Mouse (Mus musculus): ENCODE measurements at regions not wholly inside any gene's neighbourhood (a gene's known extent, or its start where the extent isn't known, plus 50 kb on each side); places are given as distances from the start of the nearest gene placed in this dataset.

- peak; percentile 85 for ATAC-seq
Measured at GRCm38 (mm10) chr15:103102068-103102840, 64.6 kb downstream of the Smug1 start.

GRCm38 (mm10) chr15:103100121-103100520 lies 66.8 kb downstream of the Smug1 start:
- peaks cover 3% of the 10 kb centered on the region; the same call in 1 of the 2 replicates for H3K4me1 ChIP-seq (ENCODE audit: control insufficient read depth, insufficient read depth, low read depth, low read length)
- H3K4me3 ChIP-seq (ENCODE audit: low read length) = peak overlapping the region; percentile 20
- 39% methylated on average over 4 of the region's 4 CpGs for WGBS
- no peak for ATAC-seq
- H3K4me2 ChIP-seq (ENCODE audit: low read length) = peak overlapping the region; percentile 47
- H3K9me3 ChIP-seq (ENCODE audit: control insufficient read depth, low read length) = no peaks in the 10 kb centered on the region
- H3K27ac ChIP-seq (ENCODE audit: low read depth, low read length) = no peak overlapping the region
- H3K27me3 ChIP-seq (replicated peaks; ENCODE audit: control insufficient read depth, insufficient read depth, low read length) = peaks cover 3% of the 10 kb centered on the region
- H3K36me3 ChIP-seq (ENCODE audit: control insufficient read depth, insufficient read depth, low read length) = no peaks in the 10 kb centered on the region
- 0 out of 2 replicates have a peak overlapping the region, but pooled peaks have one; percentile 32 for H3K9ac ChIP-seq (ENCODE audit: low read depth, low read length)

More at GRCm38 (mm10) chr15:103102068-103102840, 64.6 kb downstream of the Smug1 start:
- Histone ChIP-seq H3K9ac (ENCODE audit: low read depth, low read length) (peak overlapping the region; percentile 74), H3K36me3 (ENCODE audit: control insufficient read depth, insufficient read depth, low read length) (no peaks in the 10 kb centered on the region), H3K4me1 (ENCODE audit: control insufficient read depth, insufficient read depth, low read depth, low read length) (peaks cover 6% of the 10 kb centered on the region), H3K4me2 (ENCODE audit: low read length) (peak overlapping the region; percentile 69), H3K4me3 (ENCODE audit: low read length) (peak overlapping the region; percentile 52), H3K27me3 (replicated peaks; ENCODE audit: control insufficient read depth, insufficient read depth, low read length) (peaks cover 3% of the 10 kb centered on the region), H3K9me3 (ENCODE audit: control insufficient read depth, low read length) (no peaks in the 10 kb centered on the region), H3K27ac (ENCODE audit: low read depth, low read length) (peak overlapping the region; percentile 72)
- 1% methylated on average over 42 of the region's 46 CpGs for WGBS

- H3K4me3 ChIP-seq (ENCODE audit: low read length) = no peak overlapping the region
- H3K9me3 ChIP-seq (ENCODE audit: control insufficient read depth, low read length) = no peaks in the 10 kb centered on the region
- no peak for ATAC-seq
- H3K4me1 ChIP-seq (ENCODE audit: control insufficient read depth, insufficient read depth, low read depth, low read length) = peaks cover 8% of the 10 kb centered on the region
- H3K27me3 ChIP-seq (replicated peaks; ENCODE audit: control insufficient read depth, insufficient read depth, low read length) = no peaks in the 10 kb centered on the region; the same call in 1 of the 2 replicates
- no peaks in the 10 kb centered on the region for H3K36me3 ChIP-seq (ENCODE audit: control insufficient read depth, insufficient read depth, low read length)
- no peak overlapping the region for H3K27ac ChIP-seq (ENCODE audit: low read depth, low read length)
- no peak overlapping the region for H3K4me2 ChIP-seq (ENCODE audit: low read length)
- no peak overlapping the region for H3K9ac ChIP-seq (ENCODE audit: low read depth, low read length)
- WGBS = 52% methylated on average over 7 of the region's 7 CpGs
Measured at GRCm38 (mm10) chr15:103094457-103094856, 72.4 kb downstream of the Smug1 start.

DNA sequence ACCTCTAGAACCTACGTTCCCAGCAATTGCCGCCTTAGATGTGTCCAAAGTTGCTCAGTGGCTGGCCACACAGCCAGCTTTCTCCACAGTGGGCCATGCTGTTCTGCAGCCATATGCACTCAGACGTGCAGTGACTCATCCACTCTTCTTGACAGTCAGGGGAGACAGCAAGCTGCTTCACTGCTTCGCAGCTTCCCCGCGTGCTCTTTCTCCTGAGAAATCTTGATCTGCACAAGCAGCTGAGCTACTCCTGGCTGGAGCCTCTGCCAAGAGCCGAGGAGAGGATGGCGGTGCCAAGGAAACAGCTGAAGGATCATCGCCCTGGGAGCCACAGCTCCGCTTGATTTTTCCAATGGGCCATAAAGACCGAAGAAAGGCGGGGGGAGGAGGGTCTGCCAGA lies 73.2 kb downstream of the Smug1 start:
- Histone ChIP-seq H3K9ac (ENCODE audit: low read depth, low read length) (no peak overlapping the region), H3K27me3 (replicated peaks; ENCODE audit: control insufficient read depth, insufficient read depth, low read length) (no peaks in the 10 kb centered on the region; the same call in 1 of the 2 replicates), H3K27ac (ENCODE audit: low read depth, low read length) (peak overlapping the region; percentile 55), H3K4me1 (ENCODE audit: control insufficient read depth, insufficient read depth, low read depth, low read length) (peaks cover 8% of the 10 kb centered on the region), H3K36me3 (ENCODE audit: control insufficient read depth, insufficient read depth, low read length) (no peaks in the 10 kb centered on the region), H3K4me3 (ENCODE audit: low read length) (no peak overlapping the region), H3K4me2 (ENCODE audit: low read length) (no peak overlapping the region), H3K9me3 (ENCODE audit: control insufficient read depth, low read length) (no peaks in the 10 kb centered on the region)
- WGBS = 35% methylated on average over 12 of the region's 12 CpGs
- ATAC-seq = peak; percentile 80

DNA sequence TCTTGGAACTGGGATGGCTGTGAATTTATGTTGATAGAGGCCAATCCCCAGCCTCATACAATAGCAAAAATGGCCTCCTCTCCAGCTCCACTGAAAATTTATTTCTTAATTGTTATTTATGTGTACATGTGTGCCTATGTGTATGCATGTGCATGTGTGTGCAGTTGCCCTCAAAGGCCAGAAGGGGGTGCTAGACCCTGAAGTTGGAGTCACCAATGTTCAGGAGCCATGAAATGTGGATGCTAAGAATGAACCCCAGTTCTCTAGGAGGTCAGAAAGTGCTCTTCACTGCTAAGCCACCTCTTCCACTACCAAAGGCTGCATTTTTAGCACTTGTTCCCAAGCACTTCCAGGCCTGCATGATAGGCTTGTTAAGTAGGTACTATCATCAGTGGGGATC lies 73.8 kb downstream of the Hoxc4 start:
- no peaks in the 10 kb centered on the region; the same call in 1 of the 2 replicates for H3K27me3 ChIP-seq (replicated peaks; ENCODE audit: control insufficient read depth, insufficient read depth, low read length)
- ATAC-seq = no peak
- no peak overlapping the region for H3K27ac ChIP-seq (ENCODE audit: low read depth, low read length)
- no peak overlapping the region for H3K4me3 ChIP-seq (ENCODE audit: low read length)
- no peak overlapping the region for H3K9ac ChIP-seq (ENCODE audit: low read depth, low read length)
- peaks cover 8% of the 10 kb centered on the region for H3K4me1 ChIP-seq (ENCODE audit: control insufficient read depth, insufficient read depth, low read depth, low read length)
- H3K4me2 ChIP-seq (ENCODE audit: low read length) = no peak overlapping the region
- H3K9me3 ChIP-seq (ENCODE audit: control insufficient read depth, low read length) = no peaks in the 10 kb centered on the region
- no peaks in the 10 kb centered on the region for H3K36me3 ChIP-seq (ENCODE audit: control insufficient read depth, insufficient read depth, low read length)

GRCm38 (mm10) chr15:103090280-103091164 lies 71.8 kb downstream of the Hoxc4 start:
- Histone ChIP-seq H3K27me3 (replicated peaks; ENCODE audit: control insufficient read depth, insufficient read depth, low read length) (peaks cover 7% of the 10 kb centered on the region), H3K9me3 (ENCODE audit: control insufficient read depth, low read length) (no peaks in the 10 kb centered on the region), H3K36me3 (ENCODE audit: control insufficient read depth, insufficient read depth, low read length) (no peaks in the 10 kb centered on the region), H3K27ac (ENCODE audit: low read depth, low read length) (no peak overlapping the region), H3K4me3 (ENCODE audit: low read length) (no peak overlapping the region), H3K4me1 (ENCODE audit: control insufficient read depth, insufficient read depth, low read depth, low read length) (peaks cover 27% of the 10 kb centered on the region), H3K9ac (ENCODE audit: low read depth, low read length) (no peak overlapping the region), H3K4me2 (ENCODE audit: low read length) (no peak overlapping the region)
- 44% methylated on average over 6 of the region's 6 CpGs for WGBS
- ATAC-seq = peak; percentile 37; the same call in 1 of the 2 replicates

- Histone ChIP-seq H3K36me3 (ENCODE audit: control insufficient read depth, insufficient read depth, low read length) (no peaks in the 10 kb centered on the region), H3K9me3 (ENCODE audit: control insufficient read depth, low read length) (no peaks in the 10 kb centered on the region), H3K4me2 (ENCODE audit: low read length) (no peak overlapping the region), H3K4me1 (ENCODE audit: control insufficient read depth, insufficient read depth, low read depth, low read length) (peaks cover 28% of the 10 kb centered on the region), H3K27ac (ENCODE audit: low read depth, low read length) (no peak overlapping the region), H3K9ac (ENCODE audit: low read depth, low read length) (no peak overlapping the region), H3K27me3 (replicated peaks; ENCODE audit: control insufficient read depth, insufficient read depth, low read length) (peaks cover 7% of the 10 kb centered on the region), H3K4me3 (ENCODE audit: low read length) (no peak overlapping the region)
- WGBS = 38% methylated on average over 1 of the region's 1 CpGs
- ATAC-seq = no peak
Measured at GRCm38 (mm10) chr15:103089852-103090251, 71.1 kb downstream of the Hoxc4 start.

GRCm38 (mm10) chr15:103089440-103089839 lies 70.7 kb downstream of the Hoxc4 start:
- no peaks in the 10 kb centered on the region for H3K9me3 ChIP-seq (ENCODE audit: control insufficient read depth, low read length)
- no peak overlapping the region for H3K9ac ChIP-seq (ENCODE audit: low read depth, low read length)
- H3K27ac ChIP-seq (ENCODE audit: low read depth, low read length) = no peak overlapping the region
- no peak for ATAC-seq
- H3K36me3 ChIP-seq (ENCODE audit: control insufficient read depth, insufficient read depth, low read length) = no peaks in the 10 kb centered on the region
- H3K27me3 ChIP-seq (replicated peaks; ENCODE audit: control insufficient read depth, insufficient read depth, low read length) = peaks cover 8% of the 10 kb centered on the region
- H3K4me1 ChIP-seq (ENCODE audit: control insufficient read depth, insufficient read depth, low read depth, low read length) = peaks cover 28% of the 10 kb centered on the region
- H3K4me2 ChIP-seq (ENCODE audit: low read length) = no peak overlapping the region
- no peak overlapping the region for H3K4me3 ChIP-seq (ENCODE audit: low read length)
- 94% methylated on average over 1 of the region's 1 CpGs for WGBS

- peaks cover 15% of the 10 kb centered on the region for H3K27me3 ChIP-seq (replicated peaks; ENCODE audit: control insufficient read depth, insufficient read depth, low read length)
- peaks cover 19% of the 10 kb centered on the region for H3K4me1 ChIP-seq (ENCODE audit: control insufficient read depth, insufficient read depth, low read depth, low read length)
- H3K27ac ChIP-seq (ENCODE audit: low read depth, low read length) = peak overlapping the region; percentile 51
- no peaks in the 10 kb centered on the region for H3K9me3 ChIP-seq (ENCODE audit: control insufficient read depth, low read length)
- WGBS = 12% methylated on average over 4 of the region's 4 CpGs
- H3K4me2 ChIP-seq (ENCODE audit: low read length) = no peak overlapping the region; the same call in 1 of the 2 replicates
- H3K9ac ChIP-seq (ENCODE audit: low read depth, low read length) = no peak overlapping the region
- ATAC-seq = peak; percentile 60
- no peaks in the 10 kb centered on the region for H3K36me3 ChIP-seq (ENCODE audit: control insufficient read depth, insufficient read depth, low read length)
- H3K4me3 ChIP-seq (ENCODE audit: low read length) = no peak overlapping the region
Measured at GRCm38 (mm10) chr15:103087204-103087603, 68.5 kb downstream of the Hoxc4 start.
